Mouse (Mus musculus) myocyte (in vitro differentiated cells): ENCODE measurements at regions not wholly inside any gene's neighbourhood (a gene's known extent, or its start where the extent isn't known, plus 50 kb on each side); places are given as distances from the start of the nearest gene placed in this dataset.
A peak's percentile ranks its signal among the peaks of the same experiment; 100 is the strongest.

Experiments used
- H3K27me3 ChIP-seq: one replicate; pipeline ENCODE4 v1.6.1; 2011; ENCODE audit not compliant: control insufficient read depth, insufficient read depth, insufficient read length
- H3K36me3 ChIP-seq: one replicate; pipeline ENCODE4 v1.6.1; 2011; ENCODE audit not compliant: control insufficient read depth, insufficient read depth
- H3K4me2 ChIP-seq: one replicate; pipeline ENCODE4 v1.6.1; 2011; ENCODE audit warnings: low read depth, control low read depth
- H3K4me3 ChIP-seq: one replicate; pipeline ENCODE4 v1.5.1; 2011; ENCODE audit warnings: mild to moderate bottlenecking, control low read depth, moderate library complexity
- H3K79me2 ChIP-seq: one replicate; pipeline ENCODE4 v1.6.1; 2011; ENCODE audit not compliant: control insufficient read depth, insufficient read depth
- H3ac ChIP-seq: one replicate; pipeline ENCODE4 v1.6.1; 2011; ENCODE audit not compliant: control insufficient read depth, insufficient read length
- CEBPB ChIP-seq: IDR thresholded peaks from 2 replicates; pipeline ENCODE4 v1.6.1; 2011; ENCODE audit warnings: mild to moderate bottlenecking, moderate library complexity; ENCODE audit not compliant: poor library complexity, insufficient read depth, severe bottlenecking
- E2F4 ChIP-seq: IDR thresholded peaks from one replicate; pipeline ENCODE4 v1.6.1; 2011; ENCODE audit warnings: mild to moderate bottlenecking, control low read depth, moderate library complexity; ENCODE audit not compliant: insufficient read depth
- MAX ChIP-seq: IDR thresholded peaks from one replicate; pipeline ENCODE4 v1.6.1; 2011; ENCODE audit warnings: low read depth, mild to moderate bottlenecking, control low read depth
- MYOD1 ChIP-seq, 3 experiments: IDR thresholded peaks; one replicate each; pipeline ENCODE4 v1.6.1; 2011; ENCODE audit warnings: control low read depth in 2 of 3, low read depth in 2 of 3, mild to moderate bottlenecking in 2 of 3, moderate library complexity in 1 of 3; ENCODE audit not compliant: insufficient read length in 2 of 3, control insufficient read depth in 1 of 3
- MYOG ChIP-seq, 3 experiments: IDR thresholded peaks; one replicate each; pipeline ENCODE4 v1.6.1; 2011; ENCODE audit warnings: control low read depth in 2 of 3, low read depth in 2 of 3, mild to moderate bottlenecking in 2 of 3; ENCODE audit not compliant: insufficient read length in 2 of 3, control insufficient read depth in 1 of 3, insufficient read depth in 1 of 3
- POLR2A ChIP-seq: IDR thresholded peaks from one replicate; pipeline ENCODE4 v1.6.1; 2011; ENCODE audit warnings: low read depth, mild to moderate bottlenecking, control low read depth, moderate library complexity; ENCODE audit not compliant: insufficient read length
- POLR2AphosphoS2 ChIP-seq: IDR thresholded peaks from one replicate; pipeline ENCODE4 v1.6.1; 2011; ENCODE audit warnings: low read depth, control low read depth; ENCODE audit not compliant: insufficient read length
- REST ChIP-seq: IDR thresholded peaks from one replicate; pipeline ENCODE4 v1.6.1; 2011; ENCODE audit warnings: mild to moderate bottlenecking, control low read depth, moderate library complexity; ENCODE audit not compliant: insufficient read depth, insufficient read length
- SRF ChIP-seq: IDR thresholded peaks from one replicate; pipeline ENCODE4 v1.6.1; 2011; ENCODE audit warnings: low read depth; ENCODE audit not compliant: control insufficient read depth, insufficient read length
- TCF12 ChIP-seq: IDR thresholded peaks from one replicate; pipeline ENCODE4 v1.6.1; 2011; ENCODE audit warnings: mild to moderate bottlenecking, control low read depth; ENCODE audit not compliant: poor library complexity, insufficient read depth, severe bottlenecking
- TCF3 ChIP-seq: IDR thresholded peaks from one replicate; pipeline ENCODE4 v1.6.1; 2011; ENCODE audit warnings: low read depth, control low read depth; ENCODE audit not compliant: insufficient read length
- USF1 ChIP-seq: IDR thresholded peaks from one replicate; pipeline ENCODE4 v1.6.1; 2011; ENCODE audit warnings: low read depth, mild to moderate bottlenecking, control low read depth, moderate library complexity

GRCm38 (mm10) chr2:9464413-9464812, 416.6 kb upstream of the 4930412O13Rik start:
- Histone ChIP-seq H3K36me3 (no peaks in the 10 kb centered on the region), H3K27me3 (no peaks in the 10 kb centered on the region), H3K4me3 (no peak overlapping the region), H3K4me2 (peak overlapping the region; percentile 47), H3ac (no peak overlapping the region), H3K79me2 (no peaks in the 10 kb centered on the region)
- TF ChIP-seq TCF12 = no peak
- TF ChIP-seq MAX = no peak
- TF ChIP-seq MYOG (IDR thresholded peaks at IDR 0.05; ENCODE audit: control insufficient read depth in 1 of 3, insufficient read depth in 1 of 3, insufficient read length in 2 of 3, low read depth in 2 of 3) = no peak
- TF ChIP-seq USF1 = no peak
- no peak for TF ChIP-seq REST
- TF ChIP-seq POLR2AphosphoS2 = no peak
- TF ChIP-seq TCF3 = no peak
- no peak for TF ChIP-seq POLR2A
- no peak for TF ChIP-seq SRF
- no peak for TF ChIP-seq CEBPB
- no peak for TF ChIP-seq E2F4
- no peak for TF ChIP-seq MYOD1 (IDR thresholded peaks at IDR 0.05; ENCODE audit: control insufficient read depth in 1 of 3, insufficient read length in 2 of 3, low read depth in 2 of 3)

- H3K79me2 ChIP-seq = no peaks in the 10 kb centered on the region
- no peak overlapping the region for H3K4me3 ChIP-seq
- no peaks in the 10 kb centered on the region for H3K27me3 ChIP-seq
- no peaks in the 10 kb centered on the region for H3K36me3 ChIP-seq
- peak overlapping the region; percentile 47 for H3K4me2 ChIP-seq
- no peak overlapping the region for H3ac ChIP-seq
- peak in 2 of 3 experiments; percentile 53 to 57 for TF ChIP-seq MYOD1 (IDR thresholded peaks at IDR 0.05; ENCODE audit: control insufficient read depth in 1 of 3, insufficient read length in 2 of 3, low read depth in 2 of 3)
- peak; percentile 3 for TF ChIP-seq USF1
- no peak for TF ChIP-seq E2F4
These were observed 416.2 kb upstream of the 4930412O13Rik start for GRCm38 (mm10) chr2:9464818-9465217.

GRCm38 (mm10) chr2:9467573-9467972, 413.5 kb upstream of the 4930412O13Rik start:
- no peak overlapping the region for H3K4me3 ChIP-seq
- no peak overlapping the region for H3K4me2 ChIP-seq
- no peaks in the 10 kb centered on the region for H3K36me3 ChIP-seq
- no peak overlapping the region for H3ac ChIP-seq
- H3K79me2 ChIP-seq = no peaks in the 10 kb centered on the region
- no peak for TF ChIP-seq REST
- TF ChIP-seq USF1 = no peak
- TF ChIP-seq SRF = no peak
- TF ChIP-seq POLR2AphosphoS2 = no peak
- TF ChIP-seq TCF3 = no peak
- no peak for TF ChIP-seq POLR2A
- TF ChIP-seq MAX = no peak
- TF ChIP-seq MYOG (IDR thresholded peaks at IDR 0.05; ENCODE audit: control insufficient read depth in 1 of 3, insufficient read depth in 1 of 3, insufficient read length in 2 of 3, low read depth in 2 of 3) = no peak
- TF ChIP-seq CEBPB = no peak
- TF ChIP-seq MYOD1 (IDR thresholded peaks at IDR 0.05; ENCODE audit: control insufficient read depth in 1 of 3, insufficient read length in 2 of 3, low read depth in 2 of 3) = no peak
- TF ChIP-seq TCF12 = no peak
- TF ChIP-seq E2F4 = no peak
- H3K27me3 ChIP-seq = no peaks in the 10 kb centered on the region

- Histone ChIP-seq H3ac (no peak overlapping the region), H3K4me2 (no peak overlapping the region), H3K27me3 (no peaks in the 10 kb centered on the region), H3K79me2 (no peaks in the 10 kb centered on the region), H3K4me3 (no peak overlapping the region), H3K36me3 (no peaks in the 10 kb centered on the region)
- TF ChIP-seq MYOD1 (IDR thresholded peaks at IDR 0.05; ENCODE audit: control insufficient read depth in 1 of 3, insufficient read length in 2 of 3, low read depth in 2 of 3) = no peak
- TF ChIP-seq POLR2A = no peak
- TF ChIP-seq MYOG (IDR thresholded peaks at IDR 0.05; ENCODE audit: control insufficient read depth in 1 of 3, insufficient read depth in 1 of 3, insufficient read length in 2 of 3, low read depth in 2 of 3) = no peak
- TF ChIP-seq REST = no peak
- no peak for TF ChIP-seq POLR2AphosphoS2
- TF ChIP-seq TCF3 = no peak
- TF ChIP-seq TCF12 = no peak
- TF ChIP-seq USF1 = no peak
- no peak for TF ChIP-seq SRF
- TF ChIP-seq CEBPB = no peak
- TF ChIP-seq E2F4 = no peak
- TF ChIP-seq MAX = no peak
These were observed 412.4 kb upstream of the 4930412O13Rik start for GRCm38 (mm10) chr2:9468651-9469050.

GRCm38 (mm10) chr2:9481678-9482345, 399.2 kb upstream of the 4930412O13Rik start:
- Histone ChIP-seq H3K36me3 (no peaks in the 10 kb centered on the region), H3K4me3 (no peak overlapping the region), H3K79me2 (no peaks in the 10 kb centered on the region), H3K4me2 (peak overlapping the region; percentile 82), H3ac (no peak overlapping the region), H3K27me3 (no peaks in the 10 kb centered on the region)
- TF ChIP-seq TCF3 (no peak), REST (no peak), MYOG (IDR thresholded peaks at IDR 0.05; ENCODE audit: control insufficient read depth in 1 of 3, insufficient read depth in 1 of 3, insufficient read length in 2 of 3, low read depth in 2 of 3) (no peak), TCF12 (no peak), POLR2A (no peak), POLR2AphosphoS2 (no peak), USF1 (no peak), SRF (no peak), E2F4 (no peak), MYOD1 (IDR thresholded peaks at IDR 0.05; ENCODE audit: control insufficient read depth in 1 of 3, insufficient read length in 2 of 3, low read depth in 2 of 3) (no peak), CEBPB (no peak), MAX (no peak)
